Mouse (Mus musculus) fibroblast of lung, adult 2 months (primary cell): ENCODE results near the gene Mcee.

Experiments
- DNase-seq: peaks from one replicate; pipeline ENCODE4 v3.0.0-alpha.2; 2011; ENCODE audit warnings: low read depth

The Mcee gene

DNA sequence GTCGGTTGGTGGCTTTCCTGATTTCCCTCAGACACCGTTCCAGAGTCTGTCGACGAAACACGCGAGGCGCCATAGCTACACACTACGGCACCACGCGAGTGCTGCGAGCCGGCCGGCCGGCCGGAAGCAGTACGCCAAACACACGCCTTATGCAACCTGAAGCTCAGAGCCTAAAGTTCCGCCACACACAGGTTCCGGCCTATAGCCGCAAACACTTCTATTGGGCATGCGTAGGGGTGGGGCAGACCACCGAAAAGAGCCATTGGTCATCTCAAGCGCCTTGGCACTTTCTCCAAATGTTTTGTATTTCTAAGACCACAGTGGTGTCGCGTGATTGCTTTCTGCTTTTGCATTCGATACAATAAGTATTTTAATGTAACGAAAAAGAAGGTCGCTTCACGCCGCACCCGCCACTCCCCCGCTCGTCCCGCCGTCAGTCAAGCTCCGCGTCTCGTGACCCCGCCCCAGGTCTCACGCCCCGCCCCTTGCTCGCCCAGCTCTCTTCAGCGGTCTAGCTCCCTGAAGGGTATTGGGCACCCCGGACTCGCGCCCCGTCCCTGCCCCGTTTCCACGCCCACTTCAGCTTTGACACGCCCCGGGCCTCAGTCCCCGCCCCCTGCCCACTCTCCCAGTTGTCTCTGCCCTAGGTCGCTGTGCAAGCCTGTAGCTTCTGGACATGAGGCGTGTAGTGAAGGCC lies at the start of gene Mcee, which contains the start of gene Mphosph10:
TSS of gene Mcee (plus strand) at position 486 of the 697 bp plus-strand sequence.
TSS of gene Mphosph10 (minus strand) at position 147 of the 697 bp plus-strand sequence.
- DNase-seq, result peak; percentile 90

DNA sequence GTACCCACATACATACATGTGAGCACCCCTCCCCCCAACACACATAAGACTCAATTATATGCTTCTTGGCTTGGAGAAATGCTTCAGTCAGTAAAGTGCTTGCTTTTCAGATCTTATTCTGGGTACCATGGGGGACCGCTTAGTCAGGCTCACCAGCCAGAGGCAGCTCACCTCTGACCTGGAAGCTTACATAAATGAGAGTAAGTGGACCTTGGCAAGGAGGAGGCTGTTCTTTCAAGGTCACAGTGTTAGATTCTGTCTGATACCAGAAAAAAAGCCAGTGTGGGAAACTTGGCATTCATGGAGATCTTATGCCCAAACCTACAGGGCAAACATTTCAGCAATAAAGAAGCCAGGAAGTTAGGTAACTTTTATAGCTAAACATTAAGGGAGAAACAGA lies 44.6 kb upstream of the Mcee start:
- no peak for DNase-seq

DNA sequence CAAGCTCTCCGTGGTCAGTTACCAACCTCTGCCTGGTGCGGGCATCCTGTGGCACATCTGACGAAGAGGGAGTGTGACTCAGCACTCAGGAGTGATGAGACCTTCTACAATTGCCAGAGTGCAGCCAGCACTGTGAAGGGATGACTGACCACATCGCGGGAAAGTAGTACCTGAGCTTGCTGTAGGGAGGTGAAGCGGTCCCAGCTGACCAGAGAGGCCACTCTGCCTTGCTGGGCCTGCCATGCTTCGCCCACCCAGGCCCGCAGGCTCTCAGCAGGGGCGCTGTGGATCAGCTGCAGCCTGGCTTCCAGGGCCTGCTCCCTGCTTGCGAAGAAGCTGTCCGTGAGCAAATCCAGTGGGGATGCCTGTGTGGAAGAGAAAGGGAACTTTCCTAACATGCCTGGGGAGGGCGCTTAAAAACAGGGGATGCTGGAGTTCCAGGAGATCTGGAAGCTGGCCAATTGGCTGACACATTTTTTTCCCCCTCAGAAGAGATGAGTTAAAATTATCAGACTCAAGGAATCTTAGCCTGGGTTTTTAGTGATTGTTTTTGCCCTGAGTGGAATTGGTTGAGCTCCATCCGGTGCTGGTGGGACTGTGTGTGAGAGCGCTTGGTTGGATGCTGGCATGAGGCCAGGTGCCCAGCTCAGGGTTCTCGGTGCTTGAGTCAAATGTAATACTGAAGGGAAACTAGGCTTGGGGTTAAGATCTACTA lies 43.1 kb upstream of the Mcee start:
- no peak for DNase-seq

DNA sequence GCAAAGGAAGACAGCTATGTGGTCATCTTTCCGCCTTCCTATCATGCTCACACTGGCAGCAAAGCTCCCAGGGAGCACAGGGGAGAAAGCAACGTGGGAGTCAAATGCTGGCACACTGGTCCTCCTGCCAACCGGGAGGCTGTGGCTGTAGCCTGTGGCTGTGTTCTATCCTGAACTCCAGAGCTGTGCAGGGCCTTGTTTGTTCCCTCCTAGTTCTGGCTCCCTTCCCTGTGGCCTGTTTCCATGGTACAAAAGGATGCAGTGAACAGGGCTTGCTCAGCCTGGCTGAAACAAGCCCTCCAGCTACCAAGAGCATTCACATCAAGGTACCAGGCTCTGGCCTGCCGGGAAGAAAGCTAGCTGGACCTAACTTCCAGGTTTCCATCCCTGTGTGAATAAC lies 41.3 kb upstream of the Mcee start:
- peak; percentile 37 for DNase-seq

DNA sequence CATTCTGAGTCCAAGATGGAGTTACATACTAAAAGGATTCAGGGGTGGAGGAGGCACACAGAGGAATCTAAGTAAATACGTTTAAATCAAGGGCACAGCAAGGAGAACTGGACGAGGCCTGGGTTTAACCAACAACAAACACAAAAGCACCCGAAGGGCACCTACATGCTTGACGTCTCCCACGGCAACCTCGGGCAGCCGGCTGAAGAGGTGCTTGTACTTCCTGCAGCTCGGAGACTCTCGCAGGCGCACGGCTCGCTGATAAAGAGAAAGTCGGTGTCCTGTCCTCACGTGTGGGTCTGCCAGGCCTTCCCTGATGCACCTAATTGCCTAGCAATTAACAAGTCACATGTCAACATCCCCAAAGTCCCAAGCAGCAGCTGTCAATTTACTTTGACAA lies 38.2 kb upstream of the Mcee start:
- no peak for DNase-seq

DNA sequence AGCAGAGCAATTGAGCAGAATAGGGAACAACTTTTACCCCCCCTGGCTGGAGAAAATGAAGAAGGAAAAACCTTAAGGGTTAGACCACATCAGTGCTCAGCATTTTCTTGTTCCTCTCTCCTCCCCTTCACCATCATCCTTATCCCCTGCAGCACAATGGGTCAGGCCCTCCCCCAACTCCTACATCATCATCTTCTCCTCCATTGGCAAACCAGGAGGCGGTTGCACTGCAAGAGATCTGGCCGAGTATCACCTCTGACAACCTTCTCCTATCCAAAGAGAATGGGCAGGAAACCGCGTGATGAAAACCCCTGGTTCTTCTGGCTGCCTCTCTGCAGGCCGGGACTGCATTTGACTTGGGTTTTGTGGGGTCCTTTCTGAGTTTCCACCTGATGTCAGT lies 35.7 kb upstream of the Mcee start:
- DNase-seq, result no peak

DNA sequence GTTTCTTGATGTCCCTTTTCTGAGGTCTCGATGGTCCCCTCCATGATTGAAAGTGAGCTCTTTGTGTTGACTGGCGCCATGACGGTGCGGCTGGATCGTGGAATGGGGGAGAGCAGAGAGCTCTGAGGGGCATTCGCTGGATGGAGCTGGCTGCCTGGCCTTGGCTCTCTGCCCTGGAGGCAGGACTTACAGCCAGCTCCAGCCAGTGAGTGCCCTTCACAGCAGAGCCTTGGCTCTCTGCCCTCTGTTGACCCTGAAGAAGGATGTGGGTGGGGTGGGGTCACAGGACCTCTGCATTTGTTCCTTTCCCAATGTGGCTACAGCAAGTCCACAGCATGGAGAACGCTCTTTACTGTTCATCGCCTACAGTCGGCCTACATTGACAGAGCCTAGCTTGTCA lies 35.0 kb upstream of the Mcee start:
- DNase-seq, result no peak

DNA sequence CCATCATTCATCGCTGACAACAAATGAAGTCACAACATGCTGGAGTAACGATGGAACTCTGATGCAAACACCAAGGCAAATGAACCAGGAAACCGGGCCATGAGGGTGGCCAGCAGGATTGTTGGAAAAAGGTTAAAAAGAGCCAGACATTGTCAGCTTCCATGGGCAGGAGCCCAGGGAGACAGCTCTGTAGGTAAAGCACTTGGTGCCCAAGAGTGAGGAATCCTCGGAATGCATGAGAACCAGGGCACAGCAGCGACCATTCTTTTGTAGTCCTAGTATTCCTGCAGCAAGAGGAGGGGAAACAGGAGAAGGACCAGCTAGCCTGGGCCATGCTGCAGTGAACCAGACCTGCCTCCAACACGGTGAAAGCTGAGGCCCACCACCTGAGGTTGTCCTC lies 33.7 kb upstream of the Mcee start:
- no peak for DNase-seq

DNA sequence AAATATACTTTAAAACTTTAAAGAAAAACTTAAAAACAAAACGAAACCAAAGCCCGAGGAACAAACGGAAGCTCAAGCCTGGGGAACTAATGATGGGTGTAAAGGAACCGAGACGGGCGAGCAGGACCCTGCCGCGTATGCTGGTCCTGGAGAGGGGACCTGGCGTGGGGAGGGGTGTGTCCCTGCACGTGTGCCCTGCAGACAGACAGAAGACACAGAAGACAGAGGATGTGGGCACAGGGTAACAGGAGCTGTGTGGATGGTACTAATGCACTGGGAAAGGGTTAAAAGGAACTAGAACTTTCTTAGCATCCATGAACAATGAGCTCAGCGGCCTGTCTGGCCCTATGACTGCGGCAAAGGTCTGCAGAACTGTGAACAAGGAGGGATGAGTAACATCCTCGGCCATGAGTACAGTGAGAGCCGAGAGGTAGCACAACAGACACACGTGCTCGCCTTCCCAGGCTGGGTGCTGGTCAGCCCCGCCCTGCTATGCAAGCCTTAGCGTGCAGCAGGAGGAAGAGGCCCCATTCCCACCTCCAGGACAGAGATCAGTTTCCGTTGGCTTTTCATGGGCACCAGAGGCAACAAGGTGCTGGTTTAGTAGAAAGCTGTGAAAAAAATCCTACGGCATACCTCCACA lies 32.3 kb upstream of the Mcee start:
- peak; percentile 16 for DNase-seq

DNA sequence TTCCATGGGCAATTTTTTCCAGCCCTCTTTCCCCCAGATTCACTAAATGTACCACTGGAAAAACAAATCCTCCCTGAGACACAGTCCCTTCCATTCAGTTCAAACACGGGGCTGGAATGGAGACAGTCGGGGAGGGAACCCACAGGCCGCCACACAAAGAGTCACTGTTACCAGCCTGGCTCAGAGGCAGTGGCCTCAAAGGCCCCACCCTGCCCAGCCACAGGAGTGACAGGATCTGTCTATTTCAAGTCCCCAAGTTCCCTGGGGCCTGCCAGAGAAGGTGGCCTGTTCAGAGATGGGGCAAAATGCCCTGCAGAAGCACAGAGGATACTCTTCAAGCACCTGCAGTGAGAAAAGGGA lies 31.8 kb upstream of the Mcee start:
- peak; percentile 35 for DNase-seq

DNA sequence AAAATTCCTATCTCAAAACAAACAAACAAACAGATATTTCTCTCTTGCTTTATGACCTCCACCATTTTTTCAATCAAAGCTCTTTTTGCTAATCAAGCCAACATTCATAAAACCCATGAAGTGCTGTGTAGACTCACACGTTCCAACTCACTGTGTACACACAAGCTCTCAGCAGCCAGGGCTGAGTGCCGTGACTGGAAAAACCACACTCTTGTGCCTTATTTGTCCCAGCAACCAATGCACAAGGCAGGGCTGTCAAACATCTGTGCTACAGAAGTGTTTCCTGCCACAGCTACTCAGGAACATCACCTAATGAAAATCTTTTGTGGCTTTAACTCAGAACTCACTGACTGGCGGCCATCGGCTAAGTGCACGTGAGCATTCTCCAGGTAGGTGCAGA lies 26.5 kb upstream of the Mcee start:
- DNase-seq, result no peak

DNA sequence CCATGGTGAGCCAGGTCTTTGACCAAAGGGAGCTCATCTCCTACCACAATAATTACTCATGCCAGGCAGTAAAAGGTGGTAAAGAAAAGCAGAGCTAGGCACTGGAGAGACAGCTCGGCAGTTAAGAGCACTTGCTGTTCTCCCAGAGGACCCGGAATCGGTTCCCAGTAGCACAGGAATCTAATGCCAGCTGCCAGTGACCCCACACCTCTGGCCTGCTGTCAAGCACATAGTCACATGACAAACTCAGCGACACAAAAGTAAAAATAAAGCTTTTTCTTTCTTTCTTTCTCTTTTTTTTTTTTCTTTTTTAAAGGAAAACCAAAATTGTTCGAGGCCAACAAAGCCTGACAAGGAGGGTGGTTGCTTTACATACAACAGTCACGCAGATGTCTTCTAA lies 22.6 kb upstream of the Mcee start:
- no peak for DNase-seq

DNA sequence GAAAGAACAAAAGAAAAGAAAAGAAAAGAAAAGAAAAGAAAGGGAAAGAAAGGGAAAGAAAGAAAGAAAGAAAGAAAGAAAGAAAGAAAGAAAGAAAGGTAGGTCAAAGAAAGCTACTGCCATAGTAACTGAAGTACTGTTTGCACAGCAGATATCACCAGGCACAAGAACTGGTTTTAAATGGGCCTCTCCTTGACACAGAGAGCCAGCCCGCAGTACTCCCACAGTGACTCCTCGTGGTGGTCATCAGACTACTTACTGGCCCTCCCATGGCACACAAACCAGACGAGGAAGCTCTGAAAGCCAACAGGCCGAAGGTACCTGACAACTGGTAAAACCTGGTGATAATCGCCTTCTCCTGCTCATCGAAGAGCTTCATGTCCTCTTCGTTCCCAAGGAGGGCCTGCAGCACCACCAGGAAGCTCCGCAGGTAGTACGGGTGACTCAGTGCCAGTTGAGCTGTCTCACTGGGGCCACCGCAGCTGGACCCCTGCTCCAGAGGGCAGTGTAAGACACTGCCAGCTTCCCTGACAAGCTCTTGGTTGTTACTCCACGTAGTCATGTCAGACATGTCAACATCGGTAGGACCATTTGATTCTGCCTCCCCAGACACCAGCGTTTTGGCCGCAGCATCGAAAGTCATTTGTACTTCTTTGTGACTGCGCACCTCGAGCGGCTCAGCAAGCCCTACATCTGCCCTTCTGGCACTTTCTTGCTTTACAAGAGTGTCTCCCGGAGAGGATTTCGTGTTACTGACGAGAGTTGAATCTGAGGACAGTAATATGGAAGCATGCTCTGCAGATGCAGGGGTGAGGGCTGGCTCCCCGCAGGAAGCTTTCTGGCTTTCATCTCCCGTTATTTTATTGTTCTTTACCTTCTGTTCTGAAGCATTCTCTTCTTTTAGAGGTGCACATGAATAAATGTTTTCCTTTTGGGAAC lies 20.2 kb upstream of the Mcee start:
- DNase-seq, result no peak

DNA sequence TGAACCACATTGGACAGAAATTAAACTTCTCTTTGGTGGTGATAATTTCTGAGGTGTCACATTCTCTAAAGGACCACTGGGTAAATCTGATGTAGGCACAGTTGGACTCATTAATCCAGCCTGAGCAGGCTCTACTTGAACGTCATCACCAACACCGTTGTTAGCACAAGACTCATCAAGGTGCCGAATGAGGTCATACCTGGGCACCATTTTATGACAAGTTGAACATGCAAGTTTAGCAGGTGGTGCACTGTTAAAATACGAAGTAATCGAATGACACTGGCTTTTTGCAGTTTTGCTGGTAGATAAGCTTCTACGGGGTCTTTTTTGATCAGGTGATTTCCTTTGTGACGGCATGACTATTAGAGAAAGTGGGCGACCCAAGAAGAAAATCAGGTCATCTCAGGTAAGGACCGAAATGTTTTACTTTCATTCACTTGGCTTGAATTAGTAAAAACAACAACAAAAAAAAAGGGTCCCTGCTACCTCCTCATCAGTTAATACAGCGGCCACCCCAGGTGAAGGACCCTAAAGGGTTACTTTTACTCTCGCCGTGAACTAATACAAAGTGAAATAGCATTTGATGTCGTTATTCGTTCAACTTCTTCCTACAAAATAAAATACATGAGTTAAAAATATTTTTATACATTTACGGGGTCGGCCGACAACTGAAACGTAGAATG lies 19.1 kb upstream of the Mcee start:
- DNase-seq, result no peak

DNA sequence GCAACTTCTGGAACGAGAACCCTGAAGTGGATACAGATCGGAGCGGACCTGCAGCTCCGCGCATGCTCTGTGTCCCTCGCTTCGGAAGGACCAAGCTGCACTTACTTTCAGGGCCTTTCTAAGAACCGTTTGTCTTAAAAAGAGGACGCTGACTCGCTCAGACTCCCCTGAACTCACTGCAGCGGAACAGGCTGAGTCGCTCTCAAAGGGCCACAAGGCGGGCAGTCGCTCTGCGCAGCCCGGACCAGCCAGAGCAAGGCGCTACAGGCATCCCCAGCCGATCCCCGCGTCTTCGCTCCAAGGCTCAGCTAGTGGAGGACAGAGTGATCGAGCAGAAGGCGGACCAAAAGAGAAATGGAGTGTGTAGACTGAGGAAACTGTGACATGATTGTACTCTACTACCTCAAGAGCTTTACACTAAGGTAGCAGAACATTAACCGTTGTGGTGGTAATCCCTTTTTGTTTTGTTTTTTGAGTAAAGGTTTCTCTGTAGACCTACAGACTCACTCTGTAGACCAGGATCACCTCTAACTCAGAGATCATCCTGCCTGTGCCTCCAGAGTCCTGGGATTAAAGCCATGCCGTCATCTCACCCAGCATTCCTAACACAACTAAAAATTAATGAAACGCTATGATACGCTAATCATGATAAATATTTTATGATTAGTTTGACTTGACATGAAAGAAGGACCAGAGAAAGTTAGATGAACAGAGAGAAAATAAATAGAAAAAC lies 18.4 kb upstream of the Mcee start, which contains the start of gene Fan1:
TSS of gene Fan1 (minus strand) at position 266 of the 733 bp plus-strand sequence.
- DNase-seq, result peak; percentile 70

DNA sequence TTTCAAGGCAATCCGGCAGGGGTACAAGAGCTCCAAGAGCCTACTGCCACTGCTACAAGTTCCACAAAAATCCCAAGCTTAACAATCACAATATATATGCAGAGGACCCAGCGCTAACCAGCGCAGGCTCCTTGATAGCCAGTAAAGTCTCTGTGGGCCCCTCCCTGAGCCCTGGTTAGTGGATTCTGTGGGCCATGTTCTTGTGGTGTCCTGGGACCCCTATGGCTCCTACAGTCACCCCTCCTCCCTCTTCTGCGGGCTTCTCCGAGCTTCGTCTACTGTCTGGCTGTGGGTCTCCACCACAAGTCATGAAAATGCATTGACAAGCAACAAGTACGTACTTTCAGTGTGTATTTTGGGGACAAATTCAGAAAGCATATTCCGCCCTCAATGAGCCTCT lies 928 bp upstream of the Mcee start:
- no peak for DNase-seq

DNA sequence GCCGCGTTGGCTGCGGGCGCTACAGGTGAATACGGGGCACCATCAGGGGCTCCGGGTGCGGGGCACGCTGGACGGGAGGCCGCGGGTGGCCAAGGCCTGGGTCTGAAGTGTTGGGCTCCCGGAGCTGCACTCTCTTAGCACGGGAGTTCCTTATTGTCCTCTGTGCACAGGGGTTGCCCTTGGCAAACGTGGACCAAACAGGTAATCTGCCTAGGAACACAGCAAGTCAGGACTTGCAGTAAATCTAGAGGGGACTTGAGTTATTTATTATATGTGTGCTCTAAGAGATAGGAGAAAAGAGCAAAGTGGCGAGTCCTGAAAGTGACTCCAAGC lies 378 bp downstream of the Mcee start:
- DNase-seq, result no peak

DNA sequence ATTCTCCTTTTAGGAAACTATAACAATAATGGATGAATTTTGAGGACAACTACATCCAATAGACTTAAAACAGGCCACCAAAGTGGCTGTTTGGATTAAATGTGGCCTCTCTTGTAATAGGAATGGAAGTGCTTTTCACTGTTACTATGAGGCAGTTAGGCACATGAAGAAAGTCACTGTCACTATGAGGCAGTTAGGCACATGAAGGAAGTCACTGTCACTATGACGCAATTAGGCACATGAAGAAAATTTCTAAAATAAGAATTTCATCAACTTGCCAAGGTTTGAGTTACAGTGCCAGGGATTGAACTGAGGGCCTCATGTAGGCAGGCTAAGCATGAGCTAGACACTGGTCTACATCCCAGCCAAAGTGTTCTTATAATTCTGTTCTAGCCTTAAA lies 8.3 kb downstream of the Mcee start:
- DNase-seq, result no peak

DNA sequence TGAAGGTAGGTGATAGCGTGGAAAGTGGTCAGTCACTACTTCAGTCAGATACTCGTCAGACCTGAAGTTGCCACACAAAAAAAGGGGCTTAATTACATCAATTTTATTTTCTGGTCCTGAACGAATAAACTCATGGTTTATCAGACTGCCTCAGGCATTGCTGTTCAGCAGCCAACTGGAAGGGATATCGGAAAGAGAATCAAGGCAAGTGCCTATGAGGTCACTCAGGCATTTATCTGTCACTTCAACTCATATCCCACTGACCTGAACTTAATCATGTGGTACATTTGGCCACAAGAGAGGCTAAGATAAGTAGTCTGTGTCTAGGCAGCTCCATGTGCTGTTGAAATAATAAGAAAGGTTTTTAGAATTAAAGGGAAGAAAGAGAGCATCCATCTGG lies 10.0 kb downstream of the Mcee start:
- no peak for DNase-seq

DNA sequence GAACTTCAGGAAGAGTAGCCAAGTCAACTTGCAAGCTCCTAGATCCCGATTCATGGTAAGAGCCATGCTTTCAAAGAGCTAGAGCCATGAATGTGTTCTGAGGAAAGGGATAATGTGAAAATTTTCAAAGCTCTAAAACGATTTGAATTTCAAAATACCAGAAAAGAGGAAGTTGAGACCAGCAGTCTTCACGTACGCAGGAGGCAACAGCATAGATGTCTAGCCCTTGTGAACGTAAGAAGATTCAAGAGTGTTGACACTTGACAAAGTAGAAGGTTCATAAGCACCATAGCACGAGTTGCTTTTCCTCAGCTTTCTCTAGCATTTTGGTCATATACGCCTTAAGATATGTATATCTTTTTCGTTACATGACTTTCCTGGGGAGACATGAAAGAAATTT lies 11.6 kb downstream of the Mcee start:
- no peak for DNase-seq

DNA sequence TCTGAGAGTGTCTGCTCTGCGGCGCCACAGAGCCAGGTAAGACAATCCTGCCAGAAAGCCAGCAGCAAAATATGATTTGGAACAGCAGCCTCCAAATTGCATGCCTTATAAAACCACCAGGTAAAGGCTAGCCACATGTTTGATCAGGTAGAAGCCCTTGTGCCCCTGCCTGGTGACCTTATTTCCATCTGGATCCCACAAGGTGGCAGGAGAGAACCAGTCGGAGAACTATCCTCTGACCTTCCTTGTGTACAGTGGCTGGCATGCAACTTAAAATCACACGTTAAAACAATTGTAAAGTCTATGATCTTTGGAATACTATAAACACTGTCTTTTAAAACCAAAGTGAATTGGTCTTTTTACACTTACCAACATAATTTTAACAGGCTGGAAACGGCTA lies 32.5 kb downstream of the Mcee start:
- DNase-seq, result no peak
